Mouse (Mus musculus): Measurements from ENCODE around the gene Arhgef26. TPM values are rescaled to one million over a fixed set of nuclear protein-coding genes. Genes with fewer than 3 reads are reported as not detected.

Arhgef26 gene
- total and polyA plus RNA-seq, 3 experiments, result 0.08 TPM; not detected in 2

GRCm38 (mm10) chr3:62507206-62507647, 169.1 kb downstream of the Arhgef26 start:
- Histone ChIP-seq H3K9me3 (replicated peaks; ENCODE audit: insufficient read depth, low read length) (no peaks in the 10 kb centered on the region), H3K9ac (ENCODE audit: control insufficient read depth, low read depth, low read length, poor library complexity, severe bottlenecking) (peak overlapping the region; percentile 57), H3K36me3 (ENCODE audit: control insufficient read depth in 1 of 2, insufficient read depth in 2 of 2, low read length in 2 of 2) (peaks cover 1 to 18% of the 10 kb centered on the region in 2 experiments; a peak in 3 of 4 replicates), H3K4me3 (ENCODE audit: control insufficient read depth in 1 of 2, insufficient read depth in 1 of 2, low read depth in 2 of 2, low read length in 2 of 2) (peak overlapping the region; percentile 92 to 100), H3K27me3 (ENCODE audit: control insufficient read depth in 1 of 2, insufficient read depth in 2 of 2, low read length in 2 of 2) (no peaks in the 10 kb centered on the region), H3K27ac (ENCODE audit: control insufficient read depth, low read depth, low read length) (peak overlapping the region; percentile 12; the same call in 1 of the 2 replicates), H3K79me2 (ENCODE audit: control insufficient read depth, insufficient read depth, low read length, poor library complexity) (peaks cover 21% of the 10 kb centered on the region), H3K4me1 (ENCODE audit: control insufficient read depth in 1 of 2, insufficient read depth in 2 of 2, low read length in 2 of 2) (peaks cover 9 to 11% of the 10 kb centered on the region in 2 experiments; a peak in 3 of 4 replicates)
- DNase-seq (ENCODE audit: low read depth, low spot score), result no peak
- no peak; the same call in 1 of the 2 replicates for TF ChIP-seq NELFE (IDR thresholded peaks at IDR 0.05; ENCODE audit: low read depth, low read length)
- peak; percentile 63; the same call in 1 of the 2 replicates for TF ChIP-seq MYC (IDR thresholded peaks at IDR 0.05; ENCODE audit: low read depth, low read length)

Other genes with a start within 250 kb of the Arhgef26 start
- 26.4 and 26.7 TPM in 2 replicates for gene Dhx36, start 168.7 kb downstream of the Arhgef26 start, total RNA-seq (2012; rRNA removed)
- gene Dhx36, start 168.7 kb downstream of the Arhgef26 start, polyA plus RNA-seq (2012; ENCODE audit: insufficient read depth in 1 of 2, insufficient read length in 2 of 2, low read depth in 1 of 2, low replicate concordance in 2 of 2, missing spikeins in 1 of 2), result 10 to 100 TPM in 1 of 2 experiments, not detected in 1; 17.7 TPM